Mouse (Mus musculus) MEL (cell line): ENCODE results near the gene Rbck1.

Source experiments
- BHLHE40 ChIP-seq: IDR thresholded peaks from 2 replicates; pipeline ENCODE4 v1.6.1; 2012; ENCODE audit warnings: low read depth, mild to moderate bottlenecking, inconsistent platforms, low read length, improper control_type of control experiment, borderline replicate concordance
- CTCF ChIP-seq, 3 experiments: IDR thresholded peaks in 2 of 3; conservative IDR thresholded peaks in 1 of 3; 2 replicates each; pipeline ENCODE4 v1.5.1; 2011 to 2012; ENCODE audit warnings: low read length in 3 of 3, low read depth in 2 of 3, mild to moderate bottlenecking in 2 of 3, improper control_type of control experiment in 1 of 3, inconsistent platforms in 1 of 3, mixed read lengths in 1 of 3, moderate library complexity in 1 of 3; ENCODE audit not compliant: control insufficient read depth in 1 of 3, insufficient read depth in 1 of 3, poor library complexity in 1 of 3, severe bottlenecking in 1 of 3
- GABPA ChIP-seq: IDR thresholded peaks from 2 replicates; pipeline ENCODE4 v1.6.1; 2012; ENCODE audit warnings: low read depth, mild to moderate bottlenecking, inconsistent platforms, low read length, improper control_type of control experiment, moderate library complexity
- GATA1 ChIP-seq: IDR thresholded peaks from 2 replicates; pipeline ENCODE4 v1.6.1; 2011; ENCODE audit warnings: low read depth, low read length, improper control_type of control experiment
- MAX ChIP-seq: IDR thresholded peaks from 2 replicates; pipeline ENCODE4 v1.6.1; 2011; ENCODE audit warnings: low read length, improper control_type of control experiment
- POLR2A ChIP-seq, 2 experiments: IDR thresholded peaks; 2 replicates each; pipeline ENCODE4 v1.6.1; 2011 to 2012; ENCODE audit warnings: low read length in 2 of 2, mild to moderate bottlenecking in 2 of 2, control low read depth in 1 of 2, improper control_type of control experiment in 1 of 2, low read depth in 1 of 2, moderate library complexity in 1 of 2; ENCODE audit not compliant: control insufficient read depth in 1 of 2, insufficient read depth in 1 of 2, poor library complexity in 1 of 2
- USF2 ChIP-seq, 2 experiments: IDR thresholded peaks; 2 replicates each; pipeline ENCODE4 v1.6.1; 2011 to 2012; ENCODE audit warnings: improper control_type of control experiment in 2 of 2, low read length in 2 of 2, borderline replicate concordance in 1 of 2, inconsistent platforms in 1 of 2, low read depth in 1 of 2, mild to moderate bottlenecking in 1 of 2; ENCODE audit not compliant: insufficient read depth in 1 of 2

- no peak for TF ChIP-seq CTCF (IDR thresholded peaks at IDR 0.05 in 2 of 3, conservative IDR thresholded peaks at IDR 0.05 in 1 of 3; ENCODE audit: control insufficient read depth in 1 of 3, insufficient read depth in 1 of 3, low read depth in 2 of 3, low read length in 3 of 3, poor library complexity in 1 of 3, severe bottlenecking in 1 of 3)
- TF ChIP-seq POLR2A (IDR thresholded peaks at IDR 0.05; ENCODE audit: control insufficient read depth in 1 of 2, insufficient read depth in 1 of 2, low read depth in 1 of 2, low read length in 2 of 2, poor library complexity in 1 of 2): no peak
- no peak for TF ChIP-seq USF2 (IDR thresholded peaks at IDR 0.05; ENCODE audit: borderline replicate concordance in 1 of 2, insufficient read depth in 1 of 2, low read depth in 1 of 2, low read length in 2 of 2)
- TF ChIP-seq BHLHE40: no peak
- TF ChIP-seq GATA1: no peak
- TF ChIP-seq MAX: no peak
- TF ChIP-seq GABPA: no peak
Observed at GRCm38 (mm10) chr2:152288046-152288445, 44.4 kb downstream of the Rbck1 start.
